Mouse (Mus musculus) urinary bladder, postnatal 10 days (tissue): ENCODE results near the gene Ino80b.
A peak's percentile ranks its signal among the peaks of the same experiment; 100 is the strongest.

Source experiments
- DNase-seq: peaks from one replicate; pipeline ENCODE4 v3.0.0; 2022; ENCODE audit warnings: low spot score

Ino80b gene

DNA sequence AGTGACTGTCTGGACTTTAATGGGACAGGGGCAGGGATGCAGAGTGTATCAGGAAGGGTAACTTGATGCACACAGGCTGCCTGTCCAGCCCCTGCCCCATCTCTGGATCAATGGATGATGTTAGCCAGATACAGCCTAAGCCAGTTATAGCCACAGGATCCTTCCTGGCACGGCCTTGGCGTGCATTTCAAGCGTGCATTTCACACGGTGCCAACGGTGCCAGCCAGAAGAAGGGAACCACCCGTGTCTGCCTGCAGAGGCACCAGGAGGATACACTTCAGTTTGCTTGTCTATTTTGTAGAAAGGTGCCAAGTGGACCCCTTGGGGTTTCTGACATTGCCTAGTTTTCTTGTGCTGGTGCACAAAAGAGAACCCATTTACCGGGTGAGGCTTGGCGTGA lies 14.8 kb upstream of the Ino80b start:
- no peak for DNase-seq

DNA sequence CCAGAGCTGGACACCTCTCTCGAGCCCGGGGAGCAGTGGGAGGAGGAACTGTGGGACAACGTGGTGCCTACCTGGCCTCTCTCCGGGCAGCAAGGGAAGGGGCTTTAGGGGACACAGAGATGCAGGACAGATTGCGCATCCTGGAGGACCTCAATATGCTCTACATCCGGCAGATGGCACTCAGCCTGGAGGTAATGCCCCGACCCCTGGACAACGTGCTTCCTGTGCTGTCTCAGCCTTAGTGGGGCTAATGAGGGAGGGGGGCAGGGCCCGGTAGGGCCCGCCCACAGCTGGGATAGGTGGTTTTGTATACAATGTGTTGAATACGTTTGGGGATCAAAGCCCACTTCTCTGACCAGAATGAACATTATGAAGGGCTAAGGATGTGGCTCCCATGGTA lies 12.8 kb upstream of the Ino80b start:
- no peak for DNase-seq

DNA sequence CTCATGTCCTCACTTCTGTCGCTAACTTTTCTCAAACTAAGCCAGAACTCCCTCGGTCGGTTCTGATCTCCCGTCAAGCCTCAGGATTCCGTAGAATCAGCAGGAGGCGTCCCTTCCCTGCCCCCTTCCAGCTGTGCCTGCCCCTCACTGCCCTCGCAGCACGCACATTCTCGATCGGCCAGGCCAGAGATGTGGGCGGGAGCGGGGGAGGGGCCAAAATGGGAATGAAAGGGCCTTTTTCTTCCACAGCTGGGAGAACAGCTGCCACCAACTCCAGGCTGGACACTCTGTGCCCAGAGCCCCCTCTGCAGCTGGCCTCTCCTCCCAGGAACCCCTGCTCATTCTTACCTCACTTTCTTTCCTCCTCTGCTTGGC lies 12.3 kb upstream of the Ino80b start:
- peak; percentile 51 for DNase-seq

DNA sequence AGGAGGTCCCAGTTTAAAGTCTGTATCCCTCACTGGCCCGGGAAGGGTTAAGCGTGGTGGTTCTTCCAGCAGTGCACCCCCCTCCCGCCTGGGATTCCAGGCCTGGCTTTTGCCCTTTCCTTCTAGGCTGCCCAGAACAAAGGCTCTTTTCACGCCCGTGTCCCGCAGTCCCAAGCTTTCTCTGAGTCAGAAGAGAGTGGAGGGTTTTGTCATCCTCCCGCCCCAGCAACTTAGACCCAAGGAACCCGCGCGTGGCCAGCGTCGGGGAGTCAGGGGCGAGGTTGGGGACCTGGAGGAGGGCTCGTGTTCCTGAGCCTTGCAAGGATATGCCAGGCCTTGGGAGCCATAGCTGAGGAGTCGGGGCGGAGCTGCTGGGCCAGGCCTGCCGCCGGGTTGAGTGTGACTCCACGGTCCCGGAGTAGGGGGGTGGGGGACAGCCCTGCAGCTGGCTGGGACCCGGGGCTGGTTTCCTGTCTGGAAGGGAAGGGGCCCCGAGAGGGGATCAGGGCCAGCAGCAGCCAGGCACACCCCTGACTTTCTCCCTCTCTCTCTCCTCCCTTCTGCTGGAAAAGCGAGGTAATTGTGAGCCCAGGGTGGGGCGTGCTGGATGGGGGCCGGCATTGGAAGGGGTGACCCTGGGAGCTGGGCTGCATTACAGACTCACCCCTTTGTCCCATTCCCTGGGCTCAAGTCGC lies 11.8 kb upstream of the Ino80b start:
- DNase-seq = no peak

DNA sequence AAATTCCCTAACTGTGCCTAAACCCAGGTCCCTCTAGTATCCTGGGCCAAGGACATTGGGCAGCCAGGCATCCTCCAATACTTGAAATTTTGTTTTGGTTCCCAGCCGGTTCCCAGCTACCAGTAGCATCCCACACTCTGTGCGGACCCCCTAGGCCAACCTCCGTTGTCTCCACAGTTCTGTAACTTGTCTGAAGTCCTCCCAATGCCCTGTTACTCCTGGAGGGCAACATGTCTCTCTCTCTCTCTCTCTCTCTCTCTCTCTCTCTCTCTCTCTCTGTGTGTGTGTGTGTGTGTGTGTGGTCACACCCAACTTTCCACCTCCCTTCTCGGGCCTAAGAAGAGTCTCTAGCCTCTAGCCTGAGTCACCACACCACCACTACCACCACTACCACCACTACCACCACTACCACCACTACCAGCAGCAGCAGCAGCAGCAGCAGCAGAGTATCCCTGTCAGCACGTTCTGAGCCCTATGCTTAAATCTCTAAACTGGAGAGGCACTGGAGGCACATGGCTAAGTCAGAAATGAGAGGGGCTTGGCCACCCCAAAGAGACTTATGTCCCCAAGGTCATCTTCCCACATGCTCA lies 11.2 kb upstream of the Ino80b start:
- no peak for DNase-seq

DNA sequence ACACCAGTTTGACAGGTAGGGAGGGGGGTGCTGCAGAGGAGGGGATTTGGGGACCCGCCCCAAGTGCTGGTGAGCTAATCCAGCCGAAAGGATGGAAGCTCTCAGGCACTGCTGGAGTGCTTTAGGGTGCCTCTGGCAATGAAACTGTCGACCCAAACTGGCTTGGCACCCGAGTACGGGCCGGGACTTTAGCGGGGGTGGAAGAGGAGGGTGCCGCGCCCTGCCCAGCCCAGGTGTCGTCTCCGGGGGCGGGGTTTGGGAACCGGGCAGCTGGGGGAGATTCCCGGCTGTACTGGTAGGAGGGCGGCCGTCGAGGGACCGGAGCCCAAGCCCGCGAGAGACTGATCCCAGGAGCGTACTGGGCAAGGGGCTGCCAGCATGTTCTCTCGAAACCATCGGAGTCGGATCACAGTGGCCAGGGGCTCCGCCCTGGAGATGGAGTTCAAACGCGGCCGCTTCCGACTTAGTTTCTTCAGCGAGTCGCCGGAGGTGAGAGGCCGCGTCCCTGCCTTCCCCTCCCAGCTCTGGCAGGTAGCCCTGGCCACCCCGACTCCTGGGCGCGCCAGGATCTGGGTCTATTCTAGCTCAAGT lies 10.4 kb upstream of the Ino80b start:
- DNase-seq = no peak

DNA sequence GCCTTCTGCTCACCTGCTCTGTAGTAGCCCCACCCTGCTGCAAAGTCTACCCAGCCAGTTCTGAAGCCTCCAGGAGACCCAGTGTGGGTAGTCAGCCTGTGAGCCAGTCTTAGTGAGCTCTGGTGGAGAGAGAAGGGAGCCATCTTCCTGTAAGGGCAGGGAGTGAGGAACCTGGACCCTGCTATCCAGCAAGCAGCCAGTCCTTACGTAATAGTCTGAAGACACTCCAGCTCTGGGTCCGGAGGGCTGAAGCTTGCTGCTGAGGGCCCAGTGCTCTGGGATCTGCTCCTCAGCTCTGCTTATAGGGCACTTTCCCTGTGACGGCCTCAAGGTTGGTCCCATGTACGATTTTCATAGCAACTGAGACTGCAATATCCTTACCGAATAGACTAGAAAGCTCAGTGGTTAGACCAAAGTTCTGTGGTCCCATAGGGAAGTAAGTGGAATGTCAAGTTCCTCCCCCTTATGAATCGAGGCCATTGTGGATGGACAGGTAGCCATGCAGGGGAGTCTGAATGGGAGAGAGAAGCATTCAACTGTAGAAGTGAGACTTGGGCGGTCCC lies 9.8 kb upstream of the Ino80b start, which contains the start of gene Rtkn:
Rtkn (plus strand) TSS at position 513 of the 563 bp plus-strand sequence.
- no peak for DNase-seq

DNA sequence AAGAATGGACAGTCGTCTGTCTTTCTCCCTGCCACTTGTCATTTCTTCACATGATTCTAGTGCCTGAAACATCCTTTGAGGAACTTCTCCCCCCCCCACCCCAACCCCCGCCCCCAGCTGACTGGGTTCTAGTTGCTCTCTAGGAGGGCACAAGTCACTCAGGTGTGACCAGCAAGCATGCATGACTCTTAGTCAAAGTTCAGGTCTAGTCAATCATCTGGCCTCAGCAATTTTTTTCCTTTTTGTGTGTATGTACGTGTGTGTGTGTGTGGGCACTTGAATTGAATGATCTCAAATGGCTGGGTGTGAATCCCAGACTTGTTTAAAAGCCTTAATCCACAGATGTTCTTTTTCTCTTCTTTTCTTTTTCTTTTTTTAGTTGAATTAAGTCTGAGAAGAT lies 9.0 kb upstream of the Ino80b start:
- DNase-seq = no peak

DNA sequence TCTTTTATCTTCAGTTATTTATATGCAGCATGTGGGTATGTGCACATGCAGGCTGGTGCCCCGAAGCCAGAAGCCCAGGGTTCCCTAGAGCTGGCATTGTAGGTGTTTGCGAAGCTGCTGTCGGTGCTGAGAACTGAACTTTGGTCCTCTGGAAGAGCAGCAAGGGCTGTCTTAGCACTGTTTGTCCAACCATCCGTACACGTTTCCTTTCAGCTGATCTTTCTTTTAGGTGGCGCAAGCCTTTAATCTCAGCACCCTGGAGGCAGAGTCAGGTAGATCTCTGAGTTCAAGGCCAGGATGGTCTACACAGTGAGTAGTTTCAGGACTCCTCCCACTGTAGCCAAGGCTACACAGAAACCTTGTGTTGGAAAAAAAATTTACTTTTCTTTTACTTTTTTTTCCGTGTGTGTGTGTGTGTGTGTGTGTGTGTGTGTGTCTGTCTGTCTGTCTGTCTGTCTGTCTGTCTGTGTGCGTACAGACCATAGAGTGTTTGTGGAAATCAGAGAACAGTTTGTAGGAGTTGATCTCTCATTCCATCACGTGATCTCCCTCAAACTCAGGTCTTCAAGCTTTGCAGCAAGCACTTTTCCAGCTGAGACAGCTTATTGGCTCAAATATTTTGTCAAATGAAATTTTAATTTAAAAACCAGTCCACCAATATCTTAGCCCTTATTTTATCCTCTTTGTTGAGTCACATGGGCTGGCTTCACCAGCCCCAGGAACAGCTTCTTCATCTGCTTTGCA lies 7.1 kb upstream of the Ino80b start:
- DNase-seq = no peak

DNA sequence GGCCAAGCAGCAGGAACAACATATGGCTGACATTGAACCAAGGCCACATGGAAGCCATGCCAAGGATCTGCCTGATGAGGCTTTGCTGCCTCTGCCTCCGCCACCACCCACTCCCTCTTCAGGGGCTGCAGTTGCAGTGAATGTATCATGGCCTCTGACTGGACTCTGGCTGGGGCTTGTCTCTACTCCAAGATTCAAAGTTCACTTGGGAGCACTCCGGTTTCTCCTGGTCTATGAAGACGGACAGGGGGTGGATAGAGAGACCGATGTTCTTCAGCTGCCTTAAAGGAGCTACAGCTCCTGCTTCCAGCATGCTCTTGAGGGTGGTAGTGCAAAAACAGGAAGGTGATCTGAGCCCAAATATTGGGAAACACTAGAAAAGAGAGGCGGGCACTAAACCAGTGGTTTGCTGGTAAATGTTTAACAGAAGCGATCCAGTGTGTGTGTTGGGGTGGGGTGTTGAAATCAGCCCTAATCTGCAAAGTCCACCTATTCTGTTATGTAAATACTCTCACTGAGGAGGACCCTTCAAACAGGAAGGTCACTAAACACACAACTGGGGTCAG lies 6.3 kb upstream of the Ino80b start:
- no peak for DNase-seq

DNA sequence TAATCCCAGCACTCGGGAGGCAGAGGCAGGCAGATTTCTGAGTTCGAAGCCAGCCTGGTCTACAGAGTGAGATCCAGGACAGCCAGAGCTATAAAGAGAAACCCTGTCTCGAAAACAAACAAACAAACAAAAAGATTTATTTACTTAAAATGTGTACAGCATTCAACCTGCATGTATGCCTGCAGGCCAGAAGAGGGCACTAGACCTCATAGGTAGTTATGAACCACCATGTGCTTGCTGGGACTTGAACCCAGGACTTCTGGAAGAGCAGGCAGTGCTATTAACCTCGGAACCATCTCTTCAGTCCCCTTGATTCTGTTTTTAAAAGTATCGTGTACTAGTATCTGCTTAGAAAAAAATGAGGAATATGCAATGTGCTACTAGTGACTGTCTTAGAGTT lies 2.2 kb upstream of the Ino80b start:
- no peak for DNase-seq

DNA sequence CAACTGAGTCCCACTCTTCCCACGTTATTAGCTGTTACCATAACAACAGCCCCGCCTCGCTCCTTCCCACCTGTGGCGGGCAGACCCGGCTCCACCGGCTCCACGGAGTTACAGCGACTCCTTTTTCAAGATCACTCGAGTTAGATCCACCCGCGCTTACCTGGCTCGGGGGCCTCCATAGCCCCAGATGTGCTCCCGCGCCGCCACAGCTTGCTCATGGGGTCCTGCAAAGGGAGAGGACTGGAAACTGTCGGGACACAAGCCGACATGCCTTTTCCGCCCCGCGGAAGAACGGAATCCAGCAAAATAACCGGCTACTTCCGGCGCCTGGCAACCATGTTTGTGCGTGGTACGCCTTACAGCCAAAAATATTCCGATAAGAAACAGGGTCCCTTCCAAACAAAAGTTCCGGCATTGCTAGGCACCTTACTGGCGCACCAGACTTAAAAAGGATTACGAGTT lies 349 bp downstream of the Ino80b start:
- peak; percentile 57 for DNase-seq

DNA sequence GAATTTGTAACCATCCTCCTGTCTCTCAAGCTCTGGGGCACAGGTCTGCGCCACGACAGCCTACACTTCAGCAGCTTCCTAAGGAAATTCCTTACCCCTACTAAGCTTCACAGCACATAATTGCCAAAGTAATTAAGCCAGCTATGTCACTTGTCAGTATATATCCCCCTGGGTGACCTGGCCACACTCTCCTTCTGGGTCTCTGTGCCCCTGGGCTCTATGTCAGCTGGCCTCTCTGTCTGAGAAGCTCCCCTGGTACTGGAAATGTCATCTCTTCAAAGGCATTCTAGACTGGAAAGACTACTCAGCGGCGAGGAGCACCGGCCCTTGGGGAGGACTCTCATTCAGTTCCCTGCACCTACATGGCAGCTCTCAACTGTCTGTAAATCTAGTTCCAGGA lies 2.3 kb downstream of the Ino80b start:
- no peak for DNase-seq

DNA sequence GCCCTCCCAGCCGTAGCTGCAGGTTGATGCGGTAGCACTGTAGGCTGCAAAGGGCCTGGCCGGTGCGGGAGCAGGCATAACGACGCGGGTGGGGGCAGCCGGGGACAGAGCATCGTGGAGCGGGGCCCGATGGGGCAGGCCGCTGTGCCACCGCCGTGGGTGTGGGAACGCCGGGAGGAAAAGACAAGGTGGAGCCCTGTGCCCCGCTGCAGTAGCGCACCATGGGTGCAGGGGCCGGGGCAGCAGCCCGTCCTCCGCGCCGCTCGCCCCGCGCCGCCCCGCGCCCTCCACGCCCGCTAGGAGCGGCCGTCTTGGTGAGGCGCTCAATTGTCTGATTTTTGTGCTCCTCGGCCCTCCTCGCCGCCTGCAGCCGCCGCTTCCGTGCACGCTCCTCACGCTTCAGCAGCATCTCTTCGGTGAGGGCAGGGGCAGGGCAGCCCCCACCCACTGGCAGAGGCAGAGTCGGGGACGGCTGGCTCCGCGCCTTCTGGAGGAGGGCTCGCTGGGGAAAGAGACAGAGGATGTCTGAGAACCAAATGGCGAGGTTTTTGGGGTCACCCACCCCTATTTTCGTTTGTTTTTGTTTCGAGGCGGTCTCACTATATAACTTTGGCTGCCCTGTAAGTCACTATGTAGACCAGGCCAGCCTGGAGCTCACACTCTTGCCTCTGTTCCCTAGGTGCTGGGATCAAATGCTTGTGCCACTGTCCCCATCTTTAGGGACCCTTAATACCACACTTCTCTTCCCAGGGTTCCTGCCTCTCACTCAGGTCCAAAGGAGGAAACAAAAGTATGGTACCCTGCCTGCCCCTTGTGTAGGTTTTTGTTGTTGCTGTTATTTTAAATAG lies 3.1 kb downstream of the Ino80b start:
- DNase-seq = no peak

DNA sequence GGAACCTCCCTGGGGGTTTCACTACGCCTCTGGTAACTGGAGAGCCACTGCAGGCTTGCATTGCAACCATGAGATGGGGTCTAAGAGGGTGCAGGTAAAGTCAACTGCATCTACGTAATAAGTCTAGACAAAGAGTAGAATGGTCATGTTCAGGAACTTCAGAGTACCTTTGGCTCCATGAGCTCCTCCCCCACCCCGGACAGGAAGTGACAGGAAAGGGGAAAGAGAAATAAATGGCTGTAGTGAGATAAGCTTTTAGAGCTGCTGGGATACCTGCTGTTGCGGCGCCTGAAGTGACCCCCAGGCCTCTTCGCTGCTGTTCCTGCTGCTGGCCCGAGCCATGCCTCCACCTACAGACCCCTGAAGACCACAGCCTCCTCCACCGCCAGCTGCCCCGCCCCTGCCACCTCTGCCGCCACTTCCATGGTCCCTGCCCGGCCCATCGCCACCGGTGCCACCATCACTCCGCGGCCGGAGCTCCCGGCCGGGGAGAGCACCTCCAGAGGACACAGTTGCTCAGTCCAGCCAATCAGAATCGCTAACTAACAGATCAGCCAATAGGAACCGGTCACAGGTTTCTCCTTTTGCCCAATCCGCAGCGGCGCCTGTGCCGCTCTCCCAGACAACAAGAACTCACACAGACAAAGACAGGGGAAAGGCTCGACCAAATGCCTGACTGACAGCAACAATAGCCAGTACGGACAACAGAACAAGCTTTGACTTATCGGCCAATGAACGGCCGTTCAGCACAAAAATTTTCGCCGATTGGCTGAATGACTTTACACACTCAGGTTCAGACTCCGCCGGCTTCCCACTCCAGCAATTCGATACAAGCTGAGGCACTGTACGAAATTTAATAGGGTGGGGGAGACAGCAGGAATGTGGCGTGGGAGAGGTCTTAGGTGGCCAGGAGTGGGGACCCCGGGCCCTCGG lies 4.0 kb downstream of the Ino80b start, which contains the start of gene Wbp1:
Wbp1 (minus strand) TSS at position 630 of the 933 bp plus-strand sequence.
- peak; percentile 74 for DNase-seq

DNA sequence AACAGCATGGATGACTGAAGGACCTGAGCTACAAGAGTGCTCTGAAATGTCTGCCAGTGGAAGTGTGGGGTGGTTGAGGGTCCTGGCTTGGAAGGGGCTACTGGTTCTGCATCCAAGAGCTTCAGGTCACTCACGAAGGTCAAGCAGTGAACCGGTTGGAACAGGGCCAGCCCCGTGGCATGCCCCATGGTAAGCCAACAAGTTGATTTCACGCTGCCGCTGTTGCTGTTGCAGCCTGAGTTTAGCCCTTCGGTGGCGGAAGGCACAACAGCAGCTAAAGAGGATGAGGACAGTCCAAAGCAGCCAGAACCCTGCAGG lies 5.5 kb downstream of the Ino80b start:
- DNase-seq = no peak

DNA sequence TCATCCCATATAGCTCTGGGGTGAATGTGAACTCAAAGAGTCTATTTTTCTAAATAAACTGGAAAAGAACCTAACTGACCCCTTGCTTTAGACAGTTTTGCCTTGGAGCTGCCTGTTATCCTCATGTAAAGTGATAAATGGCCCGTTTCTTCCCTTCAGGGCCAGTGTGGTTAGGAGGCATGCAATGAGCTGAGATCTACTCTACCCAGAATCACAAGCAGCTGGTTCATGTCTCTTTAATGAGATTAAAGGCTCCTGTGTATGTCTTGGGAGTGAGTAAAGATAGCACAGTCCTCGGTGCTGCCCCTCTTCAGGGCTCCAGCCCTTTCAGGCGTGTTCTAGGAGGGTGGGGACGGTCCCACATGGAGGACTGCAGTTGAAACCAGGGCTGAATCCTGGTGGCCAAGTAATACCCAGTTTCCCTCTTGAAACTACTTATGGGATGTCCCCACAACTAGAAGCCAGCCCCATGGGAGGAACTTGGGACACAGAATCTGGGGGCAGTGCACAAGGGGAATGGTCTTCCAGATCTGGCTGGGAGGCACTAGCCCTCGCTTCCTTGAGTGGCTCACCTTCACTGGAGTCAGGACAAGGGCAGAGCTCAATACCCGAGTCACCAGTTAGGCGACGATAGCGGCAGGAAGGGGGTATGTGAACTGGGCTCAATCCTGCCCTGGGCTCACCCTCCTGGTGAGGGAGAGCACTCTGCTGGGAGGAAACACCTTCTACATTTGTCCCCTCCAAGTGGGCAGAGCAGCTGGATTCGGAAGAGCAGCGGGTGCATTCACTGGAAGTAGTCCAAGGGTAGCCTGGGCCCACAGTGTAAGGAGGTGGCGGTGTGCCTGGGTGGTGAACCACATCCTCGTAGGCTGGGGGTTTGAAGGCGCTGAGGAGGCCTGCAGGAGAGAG lies 6.2 kb downstream of the Ino80b start:
- no peak for DNase-seq

DNA sequence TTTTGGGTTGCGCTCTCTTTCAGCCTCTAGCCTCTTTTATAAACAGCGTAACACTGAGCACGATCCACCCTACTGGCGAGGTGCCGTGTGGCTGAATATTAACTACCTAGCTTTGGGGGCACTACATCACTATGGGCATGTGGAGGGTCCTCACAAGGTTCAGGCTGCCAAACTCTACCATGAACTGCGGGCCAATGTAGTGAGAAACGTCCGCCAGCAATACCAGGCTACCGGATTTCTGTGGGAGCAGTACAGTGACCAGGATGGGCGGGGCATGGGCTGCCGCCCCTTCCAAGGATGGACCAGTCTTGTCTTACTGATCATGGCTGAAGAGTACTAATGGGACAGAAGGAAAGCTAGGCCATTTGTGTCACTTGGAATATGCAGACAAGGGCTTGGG lies 6.9 kb downstream of the Ino80b start:
- DNase-seq = no peak

DNA sequence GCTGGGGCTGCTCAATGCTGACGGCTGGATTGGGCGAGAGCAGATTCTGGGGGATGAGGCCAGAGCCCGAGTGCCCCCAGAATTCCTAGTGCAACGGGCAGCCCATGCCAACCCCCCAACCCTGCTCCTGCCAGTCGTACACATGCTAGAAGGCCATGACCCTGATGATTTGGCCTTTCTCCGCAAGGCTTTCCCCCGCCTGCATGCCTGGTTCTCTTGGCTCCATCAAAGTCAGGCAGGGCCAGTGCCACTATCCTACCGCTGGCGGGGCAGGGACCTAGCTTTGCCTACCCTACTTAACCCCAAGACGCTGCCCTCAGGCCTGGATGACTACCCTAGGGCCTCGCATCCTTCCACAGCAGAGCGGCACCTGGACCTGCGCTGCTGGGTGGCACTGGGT lies 7.6 kb downstream of the Ino80b start:
- DNase-seq = no peak
